Mouse (Mus musculus) lung, postnatal 0 days (tissue): ENCODE measurements around the gene Olfr1066. TPM values are rescaled to one million over a fixed set of nuclear protein-coding genes. Genes with fewer than 3 reads are reported as not detected.

Experiments
- ATAC-seq: fragments of 200-750 bp; cut with Nextera tagmentation; 2 replicates; pipeline ENCODE4 v1.8.0; 2017; ENCODE audit warnings: moderate library complexity
- DNase-seq: peaks from one replicate; pipeline ENCODE4 v3.0.0-alpha.2; 2016; ENCODE audit warnings: low spot score
- H3K27ac ChIP-seq: fragments of 300-500 bp; sonication (generic); 2 replicates; pipeline ENCODE4 v1.5.1; 2014; ENCODE audit warnings: antibody characterized with exemption, mild to moderate bottlenecking, low read length, mixed read lengths
- H3K27me3 ChIP-seq: fragments of 300-500 bp; sonication (generic); replicated peaks from 2 replicates; pipeline ENCODE4 v1.6.1; 2014; ENCODE audit warnings: low read length, mixed read lengths; ENCODE audit not compliant: insufficient read depth
- H3K36me3 ChIP-seq: fragments of 300-500 bp; sonication (generic); 2 replicates; pipeline ENCODE4 v1.6.1; 2014; ENCODE audit warnings: low read length, mixed read lengths; ENCODE audit not compliant: insufficient read depth
- H3K4me1 ChIP-seq: fragments of 300-500 bp; sonication (generic); 2 replicates; pipeline ENCODE4 v1.6.1; 2014; ENCODE audit warnings: antibody characterized with exemption, low read depth, low read length, mixed read lengths; ENCODE audit not compliant: insufficient read depth
- H3K4me2 ChIP-seq: fragments of 300-500 bp; sonication (generic); replicated peaks from 2 replicates; pipeline ENCODE4 v1.6.1; 2014; ENCODE audit warnings: low read depth, mild to moderate bottlenecking, low read length, moderate library complexity, mixed read lengths
- H3K4me3 ChIP-seq: fragments of 300-500 bp; sonication (generic); 2 replicates; pipeline ENCODE4 v1.5.1; 2014; ENCODE audit warnings: low read depth, low read length
- H3K9ac ChIP-seq: fragments of 300-500 bp; sonication (generic); replicated peaks from 2 replicates; pipeline ENCODE4 v1.6.1; 2014; ENCODE audit warnings: low read depth, mild to moderate bottlenecking
- H3K9me3 ChIP-seq: fragments of 300-500 bp; sonication (generic); 2 replicates; pipeline ENCODE4 v1.6.1; 2016; ENCODE audit warnings: low read length, mixed read lengths
- CTCF ChIP-seq: IDR thresholded peaks from 2 replicates; pipeline ENCODE4 v1.5.1; 2016; ENCODE audit warnings: antibody characterized with exemption, mild to moderate bottlenecking
- EP300 ChIP-seq: IDR thresholded peaks from 2 replicates; pipeline ENCODE4 v1.6.1; 2016; ENCODE audit warnings: antibody characterized with exemption, mild to moderate bottlenecking, control low read depth
- WGBS: fragments of 180-500 bp; shearing (Covaris S2); extraction: QIAGEN DNeasy Blood & Tissue Kit; methylation state at CpG from one replicate; pipeline ENCODE4 v1.1.7; 2014; 5-methylcytosine and 5-hydroxymethylcytosine counted together
- polyA plus RNA-seq: library from polyadenylated mRNA; unstranded; fragments of >200 nt; fragmentation: Nextera tagmentation; extraction: Ambion mirVana; gene quantifications from 2 replicates; pipeline ENCODE4 v1.2.1, GENCODE M21; 2015

Gene Olfr1066
- polyA plus RNA-seq, 1 experiment from 2014 or later, result not detected

- WGBS, result 70% methylated on average over 1 of the region's 1 CpGs
- no peaks in the 10 kb centered on the region for H3K4me1 ChIP-seq
- no peak for DNase-seq
These were observed 42.1 kb downstream of the Olfr1066 start, which contains the start of gene Olfr1061 for GRCm38 (mm10) chr2:86413950-86414349. TSS of gene Olfr1061 (minus strand) at chr2:86414050.

More at GRCm38 (mm10) chr2:86413950-86414349, 42.1 kb downstream of the Olfr1066 start, which contains the start of gene Olfr1061:
- no peaks in the 10 kb centered on the region for H3K9me3 ChIP-seq
- H3K36me3 ChIP-seq, result no peaks in the 10 kb centered on the region
- no peak for ATAC-seq
- H3K27me3 ChIP-seq, result no peaks in the 10 kb centered on the region
- no peak within 1 kb of the TSS for H3K9ac ChIP-seq
- no peak within 1 kb of the TSS for H3K4me2 ChIP-seq
- no peak within 1 kb of the TSS for H3K27ac ChIP-seq
- TF ChIP-seq CTCF, result no peak
- TF ChIP-seq EP300, result no peak
- no peak within 1 kb of the TSS for H3K4me3 ChIP-seq

Other genes with a start within 250 kb of the Olfr1066 start
- not detected in 2 replicates for gene Olfr1046, start 237.0 kb downstream of the Olfr1066 start, polyA plus RNA-seq
- gene Olfr1047, start 224.9 kb downstream of the Olfr1066 start, polyA plus RNA-seq, result not detected in 2 replicates
- gene Olfr1048, start 216.0 kb downstream of the Olfr1066 start, polyA plus RNA-seq, result not detected in 2 replicates
- not detected in 2 replicates for gene Olfr1049, start 197.9 kb downstream of the Olfr1066 start, polyA plus RNA-seq
- not detected in 2 replicates for gene Olfr1051, start 177.2 kb downstream of the Olfr1066 start, polyA plus RNA-seq
- gene Olfr1052, start 163.8 kb downstream of the Olfr1066 start, polyA plus RNA-seq, result not detected in 2 replicates
- gene Olfr1053, start 141.0 kb downstream of the Olfr1066 start, polyA plus RNA-seq, result not detected in 2 replicates
- gene Olfr1054, start 120.8 kb downstream of the Olfr1066 start, polyA plus RNA-seq, result not detected in 2 replicates
- gene Olfr1055, start 106.0 kb downstream of the Olfr1066 start, polyA plus RNA-seq, result not detected in 2 replicates
- not detected in 2 replicates for gene Olfr1056, start 93.8 kb downstream of the Olfr1066 start, polyA plus RNA-seq
- not detected in 2 replicates for gene Olfr1057, start 77.9 kb downstream of the Olfr1066 start, polyA plus RNA-seq
- gene Olfr1058, start 67.7 kb downstream of the Olfr1066 start, polyA plus RNA-seq, result not detected in 2 replicates
- gene Olfr1061, start 42.2 kb downstream of the Olfr1066 start, polyA plus RNA-seq, result not detected in 2 replicates
- gene Olfr1062, start 29.5 kb downstream of the Olfr1066 start, polyA plus RNA-seq, result not detected in 2 replicates
- gene Olfr1065, start 5.7 kb downstream of the Olfr1066 start, polyA plus RNA-seq, result not detected in 2 replicates
- not detected in 2 replicates for gene Olfr228, start 31.1 kb upstream of the Olfr1066 start, polyA plus RNA-seq
- not detected in 2 replicates for gene Olfr1076, start 52.2 kb upstream of the Olfr1066 start, polyA plus RNA-seq
- not detected in 2 replicates for gene Olfr1079, start 86.2 kb upstream of the Olfr1066 start, polyA plus RNA-seq
- not detected in 2 replicates for gene Olfr1080, start 102.0 kb upstream of the Olfr1066 start, polyA plus RNA-seq
- gene Olfr1082, start 142.7 kb upstream of the Olfr1066 start, polyA plus RNA-seq, result not detected in 2 replicates
- not detected in 2 replicates for gene Olfr1084, start 183.5 kb upstream of the Olfr1066 start, polyA plus RNA-seq
- not detected in 2 replicates for gene Olfr1085, start 205.8 kb upstream of the Olfr1066 start, polyA plus RNA-seq
- gene Olfr1086, start 223.8 kb upstream of the Olfr1066 start, polyA plus RNA-seq, result not detected in 2 replicates
- not detected in 2 replicates for gene Olfr1087, start 242.1 kb upstream of the Olfr1066 start, polyA plus RNA-seq